Mouse (Mus musculus): Measurements from ENCODE around the gene Hspb2. TPM values are rescaled to one million over a fixed set of nuclear protein-coding genes. Genes with fewer than 3 reads are reported as not detected.
A peak's percentile ranks its signal among the peaks of the same experiment; 100 is the strongest.

Hspb2 gene
- total RNA-seq, 2 experiments from 2014 or later: 1.7 to 3.4 TPM

GRCm38 (mm10) chr9:50721061-50721460 lies 31.1 kb downstream of the Hspb2 start:
- DNase-seq (ENCODE audit: low spot score in 2 of 2): no peak

- no peak for DNase-seq (ENCODE audit: low spot score in 2 of 2)
These were observed 33.3 kb downstream of the Hspb2 start for GRCm38 (mm10) chr9:50718878-50719277.

GRCm38 (mm10) chr9:50714188-50714587 lies 38.0 kb downstream of the Hspb2 start:
- DNase-seq (ENCODE audit: low spot score in 2 of 2): no peak

GRCm38 (mm10) chr9:50711337-50711736 lies 40.8 kb downstream of the Hspb2 start:
- DNase-seq (ENCODE audit: low spot score in 2 of 2): no peak

DNA sequence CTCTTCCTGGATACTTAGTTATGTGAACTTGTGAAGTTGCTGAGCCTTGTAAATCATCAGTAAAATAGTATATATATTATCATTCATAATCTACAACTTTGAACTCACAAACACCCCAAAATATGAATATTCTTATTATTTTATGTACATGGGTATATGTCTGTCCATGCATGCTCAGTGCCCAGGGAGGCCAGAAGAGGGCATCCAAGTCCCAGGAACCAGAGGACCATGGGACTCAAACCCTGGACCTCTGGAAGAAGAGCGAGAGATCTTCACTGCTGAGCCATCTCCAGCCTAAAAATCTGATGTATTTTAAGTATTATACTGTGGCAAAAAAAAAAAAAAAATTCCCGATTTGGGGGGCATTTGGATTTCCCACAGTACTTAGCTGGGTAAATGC lies 43.0 kb downstream of the Hspb2 start:
- peak in 1 of 2 experiments; percentile 38 for DNase-seq (ENCODE audit: low spot score in 2 of 2)

DNA sequence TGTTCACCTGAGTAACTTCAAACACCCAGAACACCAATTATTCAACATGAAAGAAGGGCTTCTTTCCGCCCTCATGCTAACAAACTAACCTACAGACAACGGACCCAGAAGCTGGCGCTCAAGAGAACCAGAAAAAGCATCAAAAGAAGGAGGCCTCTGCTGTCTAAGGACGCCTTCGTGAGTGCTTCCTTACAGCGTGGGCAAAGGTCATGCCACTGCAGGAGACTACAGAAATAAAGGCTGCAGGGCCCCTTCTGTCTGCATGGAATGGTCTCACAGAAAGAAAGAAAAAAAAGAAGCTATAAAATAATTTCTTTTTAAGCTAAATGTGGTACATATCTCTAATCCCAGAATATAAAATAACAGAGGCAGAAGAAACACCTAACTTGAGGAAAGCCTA lies 47.2 kb downstream of the Hspb2 start:
- DNase-seq (ENCODE audit: low spot score in 2 of 2): no peak

Other genes starting within 250 kb of the Hspb2 start
- 10 to 100 TPM; 76.0 to 77.4 TPM for gene Pts, start 223.6 kb downstream of the Hspb2 start, total RNA-seq (2021)
- 1 to 10 TPM; 3.9 to 6.5 TPM for gene Il18, start 197.5 kb downstream of the Hspb2 start, total RNA-seq (2021)
- gene Bco2, start 197.2 kb downstream of the Hspb2 start, total RNA-seq (2021): 1 to 10 TPM; 4.6 to 4.7 TPM
- not detected for gene Tex12, start 191.0 kb downstream of the Hspb2 start, total RNA-seq (2021)
- gene Sdhd, start 148.5 kb downstream of the Hspb2 start, total RNA-seq (2021): 100 to 1,000 TPM; 260 to 414 TPM
- gene Timm8b, start 148.4 kb downstream of the Hspb2 start, total RNA-seq (2021): 100 to 1,000 TPM; 210 to 223 TPM
- gene Pih1d2, start 135.0 kb downstream of the Hspb2 start, total RNA-seq (2021): 1 to 10 TPM; 1.2 to 2.1 TPM
- gene Nkapd1, start 134.9 kb downstream of the Hspb2 start, total RNA-seq (2021): 10 to 100 TPM; 24.5 to 25.6 TPM
- gene Dlat, start 92.6 kb downstream of the Hspb2 start, total RNA-seq (2021): 100 to 1,000 TPM; 164 to 320 TPM
- gene Dixdc1, start 12.8 kb downstream of the Hspb2 start, total RNA-seq (2021): 1 to 10 TPM; 5.4 to 7.7 TPM
- 1 to 10 TPM; 5.1 to 5.4 TPM for gene 2310030G06Rik, start 5.8 kb downstream of the Hspb2 start, total RNA-seq (2021)
- gene Cryab, start 1.0 kb downstream of the Hspb2 start, total RNA-seq (2021): 10 to 100 TPM; 26.1 to 89.2 TPM
- gene Fdxacb1, start 15.9 kb upstream of the Hspb2 start, total RNA-seq (2021): 1 to 10 TPM; 4.5 to 5.6 TPM
- 10 to 100 TPM; 22.2 to 30.1 TPM for gene Alg9, start 22.7 kb upstream of the Hspb2 start, total RNA-seq (2021)
- 10 to 100 TPM; 47.5 to 69.0 TPM for gene 1110032A03Rik, start 23.2 kb upstream of the Hspb2 start, total RNA-seq (2021)
- 10 to 100 TPM; 44.3 to 64.2 TPM for gene Ppp2r1b, start 92.9 kb upstream of the Hspb2 start, total RNA-seq (2021)